Mouse (Mus musculus): ENCODE results near the gene Itpk1. TPM values are rescaled to one million over a fixed set of nuclear protein-coding genes. Genes with fewer than 3 reads are reported as not detected.

The Itpk1 gene
- 40.4 and 44.0 TPM in 2 replicates for polyA plus RNA-seq (2011; ENCODE audit: insufficient read depth, insufficient read length, low read depth, missing spikeins)

- no peaks in the 10 kb centered on the region for H3K27me3 ChIP-seq (ENCODE audit: control insufficient read depth, insufficient read depth, low read length, poor library complexity, severe bottlenecking)
- peaks cover 14% of the 10 kb centered on the region for H3K4me1 ChIP-seq (ENCODE audit: control insufficient read depth, insufficient read depth, low read length)
- peak within 1 kb of the TSS; percentile 99 for H3K4me3 ChIP-seq (ENCODE audit: low read depth, low read length)
- H3K9ac ChIP-seq (ENCODE audit: low read depth, poor library complexity, severe bottlenecking) = peak within 1 kb of the TSS; percentile 80
- H3K9me3 ChIP-seq (replicated peaks; ENCODE audit: control insufficient read depth, insufficient read depth, low read length, poor library complexity, severe bottlenecking) = no peaks in the 10 kb centered on the region
- no peaks in the 10 kb centered on the region for H3K36me3 ChIP-seq (ENCODE audit: control insufficient read depth, insufficient read depth, low read length, poor library complexity, severe bottlenecking)
- TF ChIP-seq POLR2A (IDR thresholded peaks at IDR 0.05; ENCODE audit: insufficient read depth, low read length) = no peak
- TF ChIP-seq CTCF (IDR thresholded peaks at IDR 0.05; ENCODE audit: low read depth, low read length) = no peak
- TF ChIP-seq EP300 (IDR thresholded peaks at IDR 0.05; ENCODE audit: insufficient read depth, low read depth, low read length) = no peak
- H3K27ac ChIP-seq (ENCODE audit: insufficient read depth, low read length) = peak within 1 kb of the TSS; percentile 80
Observed at GRCm38 (mm10) chr12:102704457-102705198, at the start of gene Itpk1. Itpk1 (minus strand) TSS chr12:102704930.

- H3K36me3 ChIP-seq (ENCODE audit: control insufficient read depth, insufficient read depth, low read length, poor library complexity, severe bottlenecking) = peaks cover 23% of the 10 kb centered on the region
- H3K4me3 ChIP-seq (ENCODE audit: low read depth, low read length) = no peak overlapping the region
- H3K9ac ChIP-seq (ENCODE audit: low read depth, poor library complexity, severe bottlenecking) = no peak overlapping the region
- H3K27me3 ChIP-seq (ENCODE audit: control insufficient read depth, insufficient read depth, low read length, poor library complexity, severe bottlenecking) = no peaks in the 10 kb centered on the region
- no peak for TF ChIP-seq POLR2A (IDR thresholded peaks at IDR 0.05; ENCODE audit: insufficient read depth, low read length)
- TF ChIP-seq CTCF (IDR thresholded peaks at IDR 0.05; ENCODE audit: low read depth, low read length) = no peak
- no peak for TF ChIP-seq EP300 (IDR thresholded peaks at IDR 0.05; ENCODE audit: insufficient read depth, low read depth, low read length)
- H3K27ac ChIP-seq (ENCODE audit: insufficient read depth, low read length) = no peak overlapping the region
- no peaks in the 10 kb centered on the region for H3K4me1 ChIP-seq (ENCODE audit: control insufficient read depth, insufficient read depth, low read length)
- H3K9me3 ChIP-seq (replicated peaks; ENCODE audit: control insufficient read depth, insufficient read depth, low read length, poor library complexity, severe bottlenecking) = no peaks in the 10 kb centered on the region
Observed at GRCm38 (mm10) chr12:102748256-102748655, 43.5 kb upstream of the Itpk1 start.

DNA sequence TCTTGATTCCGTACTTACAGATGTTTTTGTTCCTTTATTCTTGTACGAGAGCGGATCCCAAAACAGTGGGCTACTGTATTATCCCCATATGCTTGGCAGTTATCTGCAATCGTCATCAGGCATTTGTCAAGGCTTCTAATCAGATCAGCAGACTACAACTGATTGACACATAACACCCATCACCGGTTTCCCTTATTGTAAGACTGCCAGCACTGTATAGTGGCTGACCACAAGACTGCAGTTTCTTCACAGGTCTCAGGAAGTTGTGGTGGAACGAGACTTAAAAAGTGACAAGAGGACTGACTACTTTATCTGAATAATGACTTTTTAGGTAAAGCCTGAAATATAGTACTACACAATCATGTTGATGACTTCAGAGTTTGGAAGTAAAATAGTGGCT lies 40.1 kb upstream of the Itpk1 start:
- no peaks in the 10 kb centered on the region for H3K27me3 ChIP-seq (ENCODE audit: control insufficient read depth, insufficient read depth, low read length, poor library complexity, severe bottlenecking)
- TF ChIP-seq POLR2A (IDR thresholded peaks at IDR 0.05; ENCODE audit: insufficient read depth, low read length) (no peak), EP300 (IDR thresholded peaks at IDR 0.05; ENCODE audit: insufficient read depth, low read depth, low read length) (no peak), CTCF (IDR thresholded peaks at IDR 0.05; ENCODE audit: low read depth, low read length) (no peak)
- H3K36me3 ChIP-seq (ENCODE audit: control insufficient read depth, insufficient read depth, low read length, poor library complexity, severe bottlenecking) = peaks cover 26% of the 10 kb centered on the region
- H3K27ac ChIP-seq (ENCODE audit: insufficient read depth, low read length) = peak overlapping the region; percentile 32; the same call in 1 of the 2 replicates
- peak overlapping the region; percentile 95 for H3K9ac ChIP-seq (ENCODE audit: low read depth, poor library complexity, severe bottlenecking)
- no peaks in the 10 kb centered on the region for H3K9me3 ChIP-seq (replicated peaks; ENCODE audit: control insufficient read depth, insufficient read depth, low read length, poor library complexity, severe bottlenecking)
- H3K4me3 ChIP-seq (ENCODE audit: low read depth, low read length) = peak overlapping the region; percentile 40; the same call in 1 of the 2 replicates
- H3K4me1 ChIP-seq (ENCODE audit: control insufficient read depth, insufficient read depth, low read length) = no peaks in the 10 kb centered on the region

GRCm38 (mm10) chr12:102743589-102744574 lies 39.2 kb upstream of the Itpk1 start, which contains the start of the genes Moap1 and Tmem251:
Moap1 (minus strand) TSS chr12:102743661.
Tmem251 (plus strand) TSS chr12:102743762.
- no peaks in the 10 kb centered on the region for H3K9me3 ChIP-seq (replicated peaks; ENCODE audit: control insufficient read depth, insufficient read depth, low read length, poor library complexity, severe bottlenecking)
- TF ChIP-seq EP300 (IDR thresholded peaks at IDR 0.05; ENCODE audit: insufficient read depth, low read depth, low read length) = no peak
- no peak for TF ChIP-seq CTCF (IDR thresholded peaks at IDR 0.05; ENCODE audit: low read depth, low read length)
- no peak for TF ChIP-seq POLR2A (IDR thresholded peaks at IDR 0.05; ENCODE audit: insufficient read depth, low read length)
- H3K4me3 ChIP-seq (ENCODE audit: low read depth, low read length) = peak within 1 kb of the TSS; percentile 91
- no peaks in the 10 kb centered on the region for H3K27me3 ChIP-seq (ENCODE audit: control insufficient read depth, insufficient read depth, low read length, poor library complexity, severe bottlenecking)
- no peaks in the 10 kb centered on the region for H3K4me1 ChIP-seq (ENCODE audit: control insufficient read depth, insufficient read depth, low read length)
- peak within 1 kb of the TSS; percentile 95 for H3K9ac ChIP-seq (ENCODE audit: low read depth, poor library complexity, severe bottlenecking)
- peak within 1 kb of the TSS; percentile 82 for H3K27ac ChIP-seq (ENCODE audit: insufficient read depth, low read length)
- peaks cover 24% of the 10 kb centered on the region for H3K36me3 ChIP-seq (ENCODE audit: control insufficient read depth, insufficient read depth, low read length, poor library complexity, severe bottlenecking)

DNA sequence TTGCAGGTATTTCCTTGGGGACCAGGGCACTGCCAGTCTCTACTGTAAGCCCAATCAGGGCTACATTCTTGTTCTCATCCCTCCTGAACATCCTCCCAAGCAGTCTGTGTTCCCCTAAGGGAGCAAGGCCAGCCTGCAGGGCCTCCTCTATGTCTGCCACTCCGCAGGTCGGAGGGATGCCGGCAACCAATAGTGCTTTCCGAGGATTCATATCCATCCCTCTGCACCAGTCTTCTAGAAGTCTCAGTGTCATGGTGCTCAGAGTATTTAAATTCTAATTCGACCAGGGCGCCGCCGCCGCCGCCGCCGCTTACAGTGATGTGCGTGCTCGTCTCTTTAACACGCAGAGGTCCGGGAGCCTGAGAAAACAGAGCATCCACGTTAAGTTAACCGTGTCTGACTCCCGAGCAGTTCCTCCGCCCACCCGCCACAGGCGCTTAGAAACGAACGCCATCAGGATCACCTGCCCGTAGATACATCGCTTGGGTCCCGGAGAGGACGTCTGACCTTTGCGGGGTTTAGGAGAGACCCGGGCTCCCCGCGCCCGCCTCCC lies 38.4 kb upstream of the Itpk1 start:
- Histone ChIP-seq H3K36me3 (ENCODE audit: control insufficient read depth, insufficient read depth, low read length, poor library complexity, severe bottlenecking) (peaks cover 18% of the 10 kb centered on the region), H3K27me3 (ENCODE audit: control insufficient read depth, insufficient read depth, low read length, poor library complexity, severe bottlenecking) (no peaks in the 10 kb centered on the region), H3K9me3 (replicated peaks; ENCODE audit: control insufficient read depth, insufficient read depth, low read length, poor library complexity, severe bottlenecking) (no peaks in the 10 kb centered on the region), H3K27ac (ENCODE audit: insufficient read depth, low read length) (no peak overlapping the region; the same call in 1 of the 2 replicates), H3K4me1 (ENCODE audit: control insufficient read depth, insufficient read depth, low read length) (no peaks in the 10 kb centered on the region), H3K9ac (ENCODE audit: low read depth, poor library complexity, severe bottlenecking) (peak overlapping the region; percentile 95), H3K4me3 (ENCODE audit: low read depth, low read length) (peak overlapping the region; percentile 91)
- no peak for TF ChIP-seq POLR2A (IDR thresholded peaks at IDR 0.05; ENCODE audit: insufficient read depth, low read length)
- no peak for TF ChIP-seq EP300 (IDR thresholded peaks at IDR 0.05; ENCODE audit: insufficient read depth, low read depth, low read length)
- TF ChIP-seq CTCF (IDR thresholded peaks at IDR 0.05; ENCODE audit: low read depth, low read length) = no peak
